Mouse (Mus musculus) forebrain, embryonic 14.5 days (tissue): ENCODE measurements around the gene Tmem248. TPM values are rescaled to one million over a fixed set of nuclear protein-coding genes. Genes with fewer than 3 reads are reported as not detected.
A peak's percentile ranks its signal among the peaks of the same experiment; 100 is the strongest.

Source experiments
- ATAC-seq: fragments of 200-750 bp; cut with Nextera tagmentation; 2 replicates; pipeline ENCODE4 v1.8.0; 2017; ENCODE audit warnings: mild to moderate bottlenecking, moderate library complexity
- DNase-seq: peaks from one replicate; pipeline ENCODE4 v3.0.0-alpha.2; 2015; ENCODE audit warnings: low spot score
- H3K27ac ChIP-seq: fragments of 300-500 bp; sonication (generic); 2 replicates; pipeline ENCODE4 v1.5.1; 2014; ENCODE audit warnings: low read depth, mild to moderate bottlenecking, control low read depth, low read length, moderate library complexity
- H3K27me3 ChIP-seq: fragments of 300-500 bp; sonication (generic); replicated peaks from 2 replicates; pipeline ENCODE4 v1.6.1; 2014; ENCODE audit warnings: low read length, control low read depth, mixed read lengths; ENCODE audit not compliant: control insufficient read depth, insufficient read depth
- H3K36me3 ChIP-seq: fragments of 300-500 bp; sonication (generic); 2 replicates; pipeline ENCODE4 v1.6.1; 2014; ENCODE audit warnings: low read length, control low read depth; ENCODE audit not compliant: control insufficient read depth, insufficient read depth
- H3K4me1 ChIP-seq: fragments of 300-500 bp; sonication (generic); 2 replicates; pipeline ENCODE4 v1.6.1; 2014; ENCODE audit warnings: antibody characterized with exemption, low read length, control low read depth; ENCODE audit not compliant: control insufficient read depth, insufficient read depth
- H3K4me2 ChIP-seq: fragments of 300-500 bp; sonication (generic); 2 replicates; pipeline ENCODE4 v1.6.1; 2014; ENCODE audit warnings: mild to moderate bottlenecking, control low read depth, low read length
- H3K4me3 ChIP-seq: fragments of 300-500 bp; sonication (generic); 2 replicates; pipeline ENCODE4 v1.5.1; 2014; ENCODE audit warnings: low read depth, low read length, control low read depth
- H3K9ac ChIP-seq: fragments of 300-500 bp; sonication (generic); 2 replicates; pipeline ENCODE4 v1.6.1; 2014; ENCODE audit warnings: mild to moderate bottlenecking, low read length, control low read depth, moderate library complexity
- H3K9me3 ChIP-seq: fragments of 300-500 bp; sonication (generic); replicated peaks from 2 replicates; pipeline ENCODE4 v1.6.1; 2016; ENCODE audit warnings: low read length, control low read depth, mixed read lengths; ENCODE audit not compliant: control insufficient read depth
- WGBS: fragments of 180-500 bp; shearing (Covaris S2); extraction: QIAGEN DNeasy Blood & Tissue Kit; methylation state at CpG from one replicate; pipeline ENCODE4 v1.1.7; 2014; 5-methylcytosine and 5-hydroxymethylcytosine counted together
- polyA plus RNA-seq: library from polyadenylated mRNA; unstranded; fragments of >200 nt; fragmentation: Nextera tagmentation; extraction: Ambion mirVana; gene quantifications from 2 replicates; pipeline ENCODE4 v1.2.1, GENCODE M21; 2014

Gene Tmem248
- polyA plus RNA-seq, 1 experiment from 2014 or later = 22.7 TPM

GRCm38 (mm10) chr5:130283079-130283732 is 66.3 kb downstream of the Tmem248 start:
- Histone ChIP-seq H3K36me3 (peaks cover 45% of the 10 kb centered on the region), H3K9ac (no peak overlapping the region), H3K27me3 (no peaks in the 10 kb centered on the region), H3K4me1 (no peaks in the 10 kb centered on the region), H3K27ac (no peak overlapping the region), H3K4me3 (no peak overlapping the region), H3K4me2 (no peak overlapping the region), H3K9me3 (no peaks in the 10 kb centered on the region)
- WGBS = 95% methylated on average over 9 of the region's 9 CpGs
- no peak for DNase-seq
- no peak for ATAC-seq

DNA sequence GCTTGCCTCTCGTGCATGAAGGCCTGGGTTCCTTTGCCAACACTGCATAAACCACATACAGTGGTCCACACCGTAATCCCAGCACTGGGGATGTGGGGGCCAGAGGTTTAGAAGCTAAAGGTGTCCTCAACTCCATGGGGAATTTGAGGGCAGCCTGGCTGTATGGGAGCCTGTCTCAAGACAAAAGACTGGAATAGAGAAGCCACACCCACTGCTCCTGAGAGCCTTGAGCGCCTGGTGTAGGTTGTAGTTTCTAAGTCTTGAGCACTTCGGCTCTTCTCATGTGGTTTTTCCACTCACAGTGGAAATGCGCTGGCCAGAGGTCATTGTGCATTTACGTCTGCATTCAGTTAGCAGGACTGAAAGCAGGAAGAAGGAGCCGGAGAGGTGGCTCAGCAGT is 71.2 kb downstream of the Tmem248 start:
- no peak for DNase-seq
- H3K9ac ChIP-seq = no peak overlapping the region
- peaks cover 43% of the 10 kb centered on the region for H3K36me3 ChIP-seq
- no peaks in the 10 kb centered on the region for H3K9me3 ChIP-seq
- ATAC-seq = no peak
- WGBS = 95% methylated on average over 7 of the region's 7 CpGs
- no peaks in the 10 kb centered on the region for H3K4me1 ChIP-seq
- no peak overlapping the region for H3K27ac ChIP-seq
- H3K27me3 ChIP-seq = no peaks in the 10 kb centered on the region
- H3K4me2 ChIP-seq = no peak overlapping the region
- H3K4me3 ChIP-seq = no peak overlapping the region

- ATAC-seq (no peak), DNase-seq (no peak)
- Histone ChIP-seq H3K4me1 (no peaks in the 10 kb centered on the region), H3K4me3 (no peak overlapping the region), H3K4me2 (no peak overlapping the region), H3K27me3 (no peaks in the 10 kb centered on the region), H3K9ac (no peak overlapping the region), H3K27ac (no peak overlapping the region), H3K9me3 (no peaks in the 10 kb centered on the region), H3K36me3 (peaks cover 37% of the 10 kb centered on the region)
- 100% methylated on average over 6 of the region's 6 CpGs for WGBS
These were observed 73.4 kb downstream of the Tmem248 start for GRCm38 (mm10) chr5:130290242-130290641.

- Histone ChIP-seq H3K27me3 (no peaks in the 10 kb centered on the region), H3K9ac (no peak overlapping the region), H3K4me2 (no peak overlapping the region), H3K4me3 (no peak overlapping the region), H3K9me3 (no peaks in the 10 kb centered on the region), H3K4me1 (no peaks in the 10 kb centered on the region), H3K36me3 (peaks cover 37% of the 10 kb centered on the region), H3K27ac (no peak overlapping the region)
- WGBS = 94% methylated on average over 12 of the region's 12 CpGs
- no peak for ATAC-seq
- DNase-seq = no peak
These were observed 73.9 kb downstream of the Tmem248 start for GRCm38 (mm10) chr5:130290775-130291174.

GRCm38 (mm10) chr5:130292976-130293375 is 76.1 kb downstream of the Tmem248 start:
- H3K4me1 ChIP-seq = no peaks in the 10 kb centered on the region
- 81% methylated on average over 4 of the region's 4 CpGs for WGBS
- H3K4me2 ChIP-seq = no peak overlapping the region
- no peaks in the 10 kb centered on the region for H3K27me3 ChIP-seq
- no peaks in the 10 kb centered on the region for H3K9me3 ChIP-seq
- peaks cover 45% of the 10 kb centered on the region for H3K36me3 ChIP-seq
- no peak overlapping the region for H3K4me3 ChIP-seq
- no peak overlapping the region for H3K27ac ChIP-seq
- DNase-seq = peak; percentile 40
- ATAC-seq = no peak; the same call in 1 of the 2 replicates
- H3K9ac ChIP-seq = no peak overlapping the region

Other genes starting within 250 kb of the Tmem248 start
- 20.7 and 21.4 TPM in 2 replicates for gene Gusb, start 214.0 kb upstream of the Tmem248 start, polyA plus RNA-seq
- gene Asl, start 187.8 kb upstream of the Tmem248 start, polyA plus RNA-seq = 36.9 and 38.2 TPM in 2 replicates
- gene Crcp, start 187.8 kb upstream of the Tmem248 start, polyA plus RNA-seq = 50.7 and 51.2 TPM in 2 replicates
- gene Tpst1, start 143.8 kb upstream of the Tmem248 start, polyA plus RNA-seq = 57.1 and 61.4 TPM in 2 replicates
- 10.9 and 12.4 TPM in 2 replicates for gene Kctd7, start 72.2 kb upstream of the Tmem248 start, polyA plus RNA-seq
- 30.0 and 38.7 TPM in 2 replicates for gene Rabgef1, start 45.3 kb upstream of the Tmem248 start, polyA plus RNA-seq
- 49.6 and 50.8 TPM in 2 replicates for gene Sbds, start 38.4 kb downstream of the Tmem248 start, polyA plus RNA-seq
- 25.2 and 29.4 TPM in 2 replicates for gene Tyw1, start 38.5 kb downstream of the Tmem248 start, polyA plus RNA-seq
- gene Caln1, start 152.4 kb downstream of the Tmem248 start, polyA plus RNA-seq = 2.5 and 6.5 TPM in 2 replicates
- gene A330070K13Rik, start 167.6 kb downstream of the Tmem248 start, polyA plus RNA-seq = not detected in 2 replicates